Mouse (Mus musculus) hindbrain, embryonic 14.5 days (tissue): ENCODE measurements around the gene Gpc6. TPM values are rescaled to one million over a fixed set of nuclear protein-coding genes. Genes with fewer than 3 reads are reported as not detected.

ENCODE experiments used
- ATAC-seq: fragments of 200-750 bp; cut with Nextera tagmentation; 2 replicates; pipeline ENCODE4 v1.8.0; 2017; ENCODE audit warnings: moderate number of reproducible peaks, mild to moderate bottlenecking, moderate TSS enrichment, moderate library complexity; ENCODE audit not compliant: low FRiP score
- DNase-seq: peaks from one replicate; pipeline ENCODE4 v3.0.0-alpha.2; 2015; ENCODE audit warnings: low spot score
- H3K27ac ChIP-seq: fragments of 300-500 bp; sonication (generic); 2 replicates; pipeline ENCODE4 v1.5.1; 2014; ENCODE audit warnings: mild to moderate bottlenecking, moderate library complexity
- H3K27me3 ChIP-seq: fragments of 300-500 bp; sonication (generic); 2 replicates; pipeline ENCODE4 v1.6.1; 2014; ENCODE audit warnings: mild to moderate bottlenecking, low read length, mixed read lengths; ENCODE audit not compliant: control insufficient read depth, insufficient read depth
- H3K36me3 ChIP-seq: fragments of 300-500 bp; sonication (generic); replicated peaks from 2 replicates; pipeline ENCODE4 v1.6.1; 2014; ENCODE audit not compliant: control insufficient read depth, insufficient read depth
- H3K4me1 ChIP-seq: fragments of 300-500 bp; sonication (generic); replicated peaks from 2 replicates; pipeline ENCODE4 v1.6.1; 2014; ENCODE audit warnings: antibody characterized with exemption, low read length, mixed read lengths; ENCODE audit not compliant: control insufficient read depth, insufficient read depth
- H3K4me2 ChIP-seq: fragments of 300-500 bp; sonication (generic); replicated peaks from 2 replicates; pipeline ENCODE4 v1.6.1; 2014; ENCODE audit warnings: mild to moderate bottlenecking, moderate library complexity
- H3K4me3 ChIP-seq: fragments of 300-500 bp; sonication (generic); replicated peaks from 2 replicates; pipeline ENCODE4 v1.5.1; 2014; ENCODE audit warnings: mild to moderate bottlenecking, low read length
- H3K9ac ChIP-seq: fragments of 300-500 bp; sonication (generic); 2 replicates; pipeline ENCODE4 v1.6.1; 2014
- H3K9me3 ChIP-seq: fragments of 300-500 bp; sonication (generic); 2 replicates; pipeline ENCODE4 v1.6.1; 2016; ENCODE audit warnings: low read length; ENCODE audit not compliant: control insufficient read depth
- WGBS: fragments of 180-500 bp; shearing (Covaris S2); extraction: QIAGEN DNeasy Blood & Tissue Kit; methylation state at CpG from one replicate; pipeline ENCODE4 v1.1.7; 2014; 5-methylcytosine and 5-hydroxymethylcytosine counted together
- polyA plus RNA-seq: library from polyadenylated mRNA; unstranded; fragments of >200 nt; fragmentation: Nextera tagmentation; extraction: Ambion mirVana; gene quantifications from 2 replicates; pipeline ENCODE4 v1.2.1, GENCODE M21; 2014

Gene Gpc6
- 17.8 and 18.6 TPM in 2 replicates for polyA plus RNA-seq

DNA sequence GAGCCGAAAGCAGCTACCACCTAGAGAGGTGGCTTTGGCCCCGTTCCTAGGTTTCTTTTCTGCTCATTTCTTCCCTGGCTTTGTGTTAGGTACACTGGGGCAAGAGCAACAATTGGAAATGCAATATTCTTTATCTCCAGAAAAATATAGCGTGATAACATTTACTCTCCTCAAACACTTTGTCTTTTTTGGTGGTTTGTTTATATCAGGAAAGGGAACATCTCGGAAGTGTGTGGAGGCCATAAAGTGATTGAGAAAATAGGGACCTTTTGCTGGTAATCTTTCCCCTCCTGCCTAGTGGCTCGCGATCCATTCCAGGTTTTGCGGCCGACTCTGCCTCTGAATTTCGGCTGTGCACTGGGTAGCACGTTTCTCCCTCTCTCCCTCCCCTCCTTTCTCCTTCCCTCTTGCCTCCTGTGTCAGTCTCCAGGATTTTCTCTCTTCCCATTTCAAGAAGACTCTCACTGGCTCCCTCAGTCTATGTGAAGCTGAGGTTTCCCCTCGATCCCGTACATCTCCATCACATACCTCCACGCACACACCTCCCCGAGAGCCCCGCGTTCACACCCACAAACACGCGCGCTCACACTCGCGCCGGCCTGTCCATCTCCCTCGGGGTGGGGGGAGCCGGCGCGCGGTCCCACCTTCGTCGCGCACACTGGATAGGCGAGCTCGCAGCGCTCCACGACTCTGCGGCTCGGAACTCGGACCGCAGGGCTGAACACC lies at the start of gene Gpc6:
Gpc6 (plus strand) TSS at position 440 of the 726 bp plus-strand sequence.
- Histone ChIP-seq H3K4me3 (peak within 1 kb of the TSS; percentile 81), H3K9ac (peak within 1 kb of the TSS; percentile 83), H3K27me3 (no peaks in the 10 kb centered on the region), H3K9me3 (no peaks in the 10 kb centered on the region), H3K4me1 (peaks cover 20% of the 10 kb centered on the region), H3K4me2 (peak within 1 kb of the TSS; percentile 67), H3K27ac (peak within 1 kb of the TSS; percentile 85), H3K36me3 (no peaks in the 10 kb centered on the region)
- ATAC-seq = peak; percentile 81
- peak; percentile 91 for DNase-seq
- WGBS = under 1% methylated on average over 38 of the region's 38 CpGs

DNA sequence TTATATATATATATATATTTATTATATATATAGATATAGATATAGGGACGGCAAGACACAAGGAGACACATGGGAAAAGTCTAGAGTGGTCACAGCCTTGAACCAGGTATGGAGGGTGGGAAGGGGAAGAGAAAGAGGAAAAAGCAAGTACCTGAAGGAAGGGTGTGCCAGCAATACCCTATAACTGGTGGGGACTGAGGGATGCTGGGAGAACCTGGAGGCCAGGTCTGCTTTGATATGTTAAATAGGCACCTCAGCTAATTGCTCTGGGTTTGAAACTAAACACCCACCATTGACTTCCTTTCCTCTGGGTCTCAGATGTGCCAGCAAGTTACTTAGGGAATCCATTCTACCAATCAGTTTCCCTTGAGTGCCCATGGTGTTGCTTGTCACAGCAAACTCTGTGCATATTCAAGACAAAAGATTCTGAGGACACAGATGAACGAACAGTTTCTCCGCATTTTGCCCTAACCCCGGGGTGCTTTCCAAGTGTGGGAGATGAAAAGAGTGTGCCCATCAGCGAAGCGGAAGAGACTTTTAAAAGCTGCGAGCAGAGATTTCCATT lies 42.6 kb upstream of the Gpc6 start:
- peak overlapping the region; percentile 28 for H3K4me2 ChIP-seq
- DNase-seq (no peak), ATAC-seq (no peak)
- 26% methylated on average over 7 of the region's 7 CpGs for WGBS
- no peaks in the 10 kb centered on the region for H3K9me3 ChIP-seq
- H3K4me3 ChIP-seq = no peak overlapping the region
- H3K27me3 ChIP-seq = no peaks in the 10 kb centered on the region
- no peak overlapping the region for H3K27ac ChIP-seq
- H3K9ac ChIP-seq = no peak overlapping the region
- no peaks in the 10 kb centered on the region for H3K36me3 ChIP-seq
- H3K4me1 ChIP-seq = no peaks in the 10 kb centered on the region

DNA sequence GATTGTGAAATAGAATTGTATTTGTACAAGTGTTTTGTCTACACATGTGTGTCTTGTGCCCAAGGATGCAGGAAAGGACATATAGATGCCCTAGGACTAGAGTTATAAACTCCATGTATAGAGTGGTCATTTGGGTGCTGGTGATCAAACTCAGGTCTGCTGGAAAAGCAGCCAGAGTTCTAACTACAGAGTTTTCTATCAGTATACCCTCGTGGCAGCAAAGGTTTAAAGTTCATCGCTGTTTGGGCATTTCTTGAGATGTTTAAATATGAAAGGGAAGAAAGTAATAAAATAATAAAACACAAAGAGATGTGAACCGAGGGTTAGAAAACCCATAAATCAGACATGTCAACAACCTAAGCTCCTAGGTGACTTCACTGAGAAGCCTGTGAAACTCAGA lies 30.8 kb upstream of the Gpc6 start:
- Histone ChIP-seq H3K9ac (no peak overlapping the region), H3K4me2 (no peak overlapping the region), H3K9me3 (no peaks in the 10 kb centered on the region), H3K27me3 (no peaks in the 10 kb centered on the region), H3K36me3 (no peaks in the 10 kb centered on the region), H3K4me1 (no peaks in the 10 kb centered on the region), H3K4me3 (no peak overlapping the region), H3K27ac (no peak overlapping the region)
- WGBS = 47% methylated on average over 3 of the region's 3 CpGs
- ATAC-seq (no peak), DNase-seq (no peak)

DNA sequence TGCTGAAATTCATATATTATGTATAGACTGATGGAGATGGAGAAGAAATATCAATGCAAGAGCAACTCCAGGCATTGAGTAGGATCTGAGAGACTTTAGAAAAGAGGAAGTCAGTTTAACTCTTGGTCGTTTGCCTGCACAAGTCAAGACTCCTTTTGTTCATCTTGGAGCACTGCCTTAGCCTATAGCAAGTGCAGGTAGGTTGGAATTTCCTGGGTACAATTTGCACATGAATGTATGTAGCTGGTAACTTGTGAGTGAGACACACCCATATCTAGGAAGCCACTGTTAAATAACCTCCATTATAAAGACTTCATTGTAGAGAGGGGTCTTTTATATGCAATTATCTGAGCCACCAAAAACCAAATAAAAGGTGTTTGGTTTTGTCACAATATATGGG lies 27.1 kb upstream of the Gpc6 start:
- WGBS = 30% methylated on average over 1 of the region's 1 CpGs
- ATAC-seq (no peak), DNase-seq (no peak)
- H3K4me1 ChIP-seq = no peaks in the 10 kb centered on the region
- no peak overlapping the region for H3K27ac ChIP-seq
- no peaks in the 10 kb centered on the region for H3K9me3 ChIP-seq
- H3K27me3 ChIP-seq = no peaks in the 10 kb centered on the region
- H3K4me2 ChIP-seq = no peak overlapping the region
- H3K4me3 ChIP-seq = no peak overlapping the region
- H3K36me3 ChIP-seq = no peaks in the 10 kb centered on the region
- no peak overlapping the region for H3K9ac ChIP-seq

DNA sequence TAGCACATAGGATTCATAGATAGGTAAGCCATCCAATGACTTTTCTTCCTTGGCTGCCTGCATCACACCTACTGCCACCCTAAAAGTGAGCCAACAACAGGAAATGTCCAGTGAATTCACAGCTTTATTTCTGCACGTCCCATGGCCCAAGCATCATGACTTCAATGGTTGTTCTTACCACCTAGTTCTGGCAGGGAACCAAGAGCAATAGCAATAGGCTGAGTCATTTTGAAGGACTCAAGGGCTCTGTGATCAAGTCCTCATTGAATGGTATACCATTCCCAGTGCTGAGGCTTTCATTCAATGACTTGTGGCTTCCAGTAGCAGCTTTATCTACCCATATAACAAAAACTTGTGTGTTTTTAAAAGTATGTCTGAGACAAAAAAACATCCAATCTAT lies 13.3 kb upstream of the Gpc6 start:
- Histone ChIP-seq H3K9ac (no peak overlapping the region), H3K9me3 (no peaks in the 10 kb centered on the region), H3K27ac (no peak overlapping the region), H3K36me3 (no peaks in the 10 kb centered on the region), H3K4me1 (no peaks in the 10 kb centered on the region), H3K4me3 (no peak overlapping the region), H3K27me3 (no peaks in the 10 kb centered on the region), H3K4me2 (no peak overlapping the region)
- 97% methylated on average over 1 of the region's 1 CpGs for WGBS
- no peak for ATAC-seq
- no peak for DNase-seq

DNA sequence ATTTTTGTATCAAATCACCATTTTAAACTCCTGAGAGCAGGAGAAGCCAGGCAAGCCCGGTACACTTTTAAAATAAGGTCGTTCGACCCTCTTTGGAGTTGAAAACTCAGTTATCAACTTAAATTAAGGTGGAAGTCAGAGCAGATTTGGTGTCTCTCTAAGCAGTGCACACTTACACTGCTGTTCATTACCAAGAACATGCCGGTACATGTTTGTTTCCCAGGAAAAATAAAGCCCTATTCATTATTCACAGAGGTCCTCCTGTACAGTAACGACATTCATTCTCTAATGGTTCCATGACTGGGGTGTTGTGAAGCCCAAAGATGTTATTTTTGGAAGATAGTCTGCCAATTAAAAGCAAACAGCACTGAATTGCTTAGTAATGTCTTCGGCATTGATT lies 8.2 kb upstream of the Gpc6 start:
- 75% methylated on average over 6 of the region's 6 CpGs for WGBS

DNA sequence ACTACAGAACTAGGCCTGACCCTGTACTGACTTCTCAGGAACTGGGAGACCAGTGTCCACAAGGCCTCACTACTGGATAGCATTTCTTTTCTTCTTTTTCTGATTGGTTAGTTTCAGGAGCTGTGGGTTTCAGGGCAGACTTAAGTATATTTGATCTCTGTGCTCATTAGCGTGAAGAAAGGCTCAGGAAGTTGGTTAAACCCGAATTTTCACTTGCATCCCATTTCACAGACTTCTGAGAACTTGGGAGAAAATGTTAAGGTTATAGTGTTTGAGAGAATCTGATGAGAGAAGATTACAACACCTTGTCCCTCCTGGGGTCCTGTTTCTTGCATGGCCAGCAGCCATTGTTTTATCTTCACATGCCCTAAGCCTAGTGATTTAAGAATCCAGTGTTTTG lies 849 bp upstream of the Gpc6 start:
- Histone ChIP-seq H3K27me3 (no peaks in the 10 kb centered on the region), H3K4me2 (peak overlapping the region; percentile 67), H3K4me1 (peaks cover 19% of the 10 kb centered on the region), H3K9ac (no peak overlapping the region), H3K4me3 (no peak overlapping the region), H3K27ac (0 out of 2 replicates have a peak overlapping the region, but pooled peaks have one; percentile 27), H3K36me3 (no peaks in the 10 kb centered on the region), H3K9me3 (no peaks in the 10 kb centered on the region)
- 38% methylated on average over 2 of the region's 2 CpGs for WGBS
- DNase-seq (no peak), ATAC-seq (no peak)

More for the DNA sequence above, 8.2 kb upstream of the Gpc6 start:
- Histone ChIP-seq H3K27me3 (no peaks in the 10 kb centered on the region), H3K9me3 (no peaks in the 10 kb centered on the region), H3K36me3 (no peaks in the 10 kb centered on the region), H3K4me2 (no peak overlapping the region), H3K27ac (no peak overlapping the region), H3K4me3 (no peak overlapping the region), H3K9ac (no peak overlapping the region), H3K4me1 (no peaks in the 10 kb centered on the region)
- no peak for ATAC-seq
- no peak for DNase-seq

DNA sequence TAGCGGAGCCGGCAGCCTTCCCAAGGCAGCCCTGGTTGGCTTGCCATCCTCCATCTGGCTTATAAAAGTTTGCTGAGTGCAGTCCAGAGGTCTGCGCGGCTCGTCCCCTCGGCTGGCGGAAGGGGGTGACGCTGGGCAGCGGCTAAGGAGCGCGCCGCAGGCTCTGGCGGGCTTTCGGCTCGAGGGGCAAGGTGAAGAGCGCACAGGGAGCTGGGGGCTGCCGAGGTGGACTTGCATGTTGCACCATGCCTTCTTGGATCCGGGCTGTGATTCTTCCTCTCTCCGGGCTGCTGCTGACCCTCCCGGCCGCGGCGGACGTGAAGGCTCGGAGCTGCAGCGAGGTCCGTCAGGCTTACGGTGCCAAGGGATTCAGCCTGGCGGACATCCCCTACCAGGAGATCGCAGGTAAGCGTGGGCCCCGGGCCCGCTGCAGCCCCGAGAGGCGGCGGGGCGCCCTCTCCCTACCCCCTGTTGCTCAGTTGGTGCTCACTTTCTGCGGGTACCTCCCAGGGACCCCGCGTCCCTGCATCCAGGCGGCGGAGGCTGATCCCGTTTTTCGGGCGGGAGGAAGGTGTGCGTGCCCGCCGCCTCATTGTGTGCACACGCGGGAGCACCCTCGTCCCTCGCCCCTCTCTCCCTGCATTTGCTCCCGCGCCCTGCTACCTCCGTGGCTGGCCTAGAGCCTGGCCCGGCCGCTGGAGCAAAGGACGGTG lies 732 bp downstream of the Gpc6 start:
- DNase-seq = peak; percentile 61

DNA sequence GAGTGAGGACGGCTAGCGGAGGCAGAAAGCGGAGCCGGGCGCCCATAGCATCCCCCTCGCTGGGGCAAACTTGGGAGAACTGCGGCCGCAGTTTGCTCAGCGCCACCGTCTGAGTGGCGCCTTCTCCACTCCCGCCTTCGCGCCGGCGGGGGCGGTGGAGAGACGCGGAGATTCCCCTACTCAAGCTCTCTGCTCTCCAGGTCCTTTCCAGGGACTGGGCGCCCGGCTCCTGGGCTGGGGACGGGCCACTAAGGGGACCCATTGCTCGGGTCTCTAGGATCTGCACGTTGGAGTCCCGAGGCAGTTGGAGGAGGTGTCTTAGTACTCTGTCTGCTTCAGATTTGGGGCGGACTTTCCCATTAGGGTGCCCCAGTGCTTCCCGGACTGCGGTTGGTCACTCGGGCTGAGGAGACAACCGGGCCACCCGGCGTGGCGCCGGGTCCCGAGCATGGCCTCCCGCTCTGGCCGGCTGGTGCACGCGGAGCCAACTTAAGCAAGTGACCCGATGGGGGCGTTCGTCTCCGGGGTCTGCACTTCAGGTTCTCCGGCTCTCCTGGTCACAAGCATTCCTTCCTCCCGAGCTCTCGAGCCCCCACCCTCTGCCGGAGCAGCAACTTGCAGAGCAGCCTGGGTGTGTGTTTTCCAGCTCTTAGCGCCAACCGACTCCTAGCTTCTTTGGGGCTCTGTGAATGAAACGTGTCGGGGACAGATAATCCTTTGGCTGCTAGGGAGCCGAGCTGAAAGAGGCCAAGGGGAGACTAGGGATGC lies 1.5 kb downstream of the Gpc6 start:
- Histone ChIP-seq H3K9me3 (no peaks in the 10 kb centered on the region), H3K9ac (peak overlapping the region; percentile 83), H3K4me3 (peak overlapping the region; percentile 81), H3K4me1 (peaks cover 20% of the 10 kb centered on the region), H3K27me3 (no peaks in the 10 kb centered on the region), H3K4me2 (peak overlapping the region; percentile 67), H3K36me3 (no peaks in the 10 kb centered on the region), H3K27ac (peak overlapping the region; percentile 85)
- under 1% methylated on average over 52 of the region's 52 CpGs for WGBS
- DNase-seq (peak; percentile 78), ATAC-seq (peak; percentile 84)

More for the DNA sequence above, 732 bp downstream of the Gpc6 start:
- peak overlapping the region; percentile 85 for H3K27ac ChIP-seq
- peak; percentile 46 for ATAC-seq
- WGBS = under 1% methylated on average over 54 of the region's 58 CpGs
- peak overlapping the region; percentile 81 for H3K4me3 ChIP-seq
- no peaks in the 10 kb centered on the region for H3K9me3 ChIP-seq
- H3K4me2 ChIP-seq = peak overlapping the region; percentile 67
- H3K9ac ChIP-seq = peak overlapping the region; percentile 83
- peaks cover 20% of the 10 kb centered on the region for H3K4me1 ChIP-seq
- H3K27me3 ChIP-seq = no peaks in the 10 kb centered on the region
- no peaks in the 10 kb centered on the region for H3K36me3 ChIP-seq
